Mouse (Mus musculus): ENCODE data around the gene Uspl1. TPM values are rescaled to one million over a fixed set of nuclear protein-coding genes. Genes with fewer than 3 reads are reported as not detected.
A peak's percentile ranks its signal among the peaks of the same experiment; 100 is the strongest.

Uspl1 gene
- total RNA-seq, 2 experiments from 2014 or later, result 37.9 to 38.3 TPM

GRCm38 (mm10) chr5:149166011-149166410 is 18.1 kb upstream of the Uspl1 start:
- no peak for DNase-seq (ENCODE audit: low spot score in 2 of 2)

DNA sequence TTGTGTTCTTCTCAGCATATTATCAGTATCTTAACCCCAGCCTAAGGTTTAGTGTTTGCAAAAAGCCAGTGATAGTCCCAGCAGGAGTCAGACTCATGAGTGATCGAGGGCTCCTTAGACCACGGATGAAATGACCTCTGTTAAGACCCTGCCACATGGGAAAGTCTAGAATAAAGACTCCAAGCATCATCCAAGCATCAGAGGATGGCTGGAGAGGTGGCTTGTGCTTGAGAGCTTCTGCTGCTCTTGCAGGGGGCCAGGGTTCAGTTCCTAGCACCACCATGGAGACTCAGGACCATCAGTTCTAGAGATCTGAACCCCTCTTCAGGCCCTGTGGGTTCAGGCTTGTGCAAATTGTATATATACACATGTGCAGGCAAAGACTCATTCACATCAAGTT is 16.1 kb upstream of the Uspl1 start:
- DNase-seq (ENCODE audit: low spot score in 2 of 2), result no peak

DNA sequence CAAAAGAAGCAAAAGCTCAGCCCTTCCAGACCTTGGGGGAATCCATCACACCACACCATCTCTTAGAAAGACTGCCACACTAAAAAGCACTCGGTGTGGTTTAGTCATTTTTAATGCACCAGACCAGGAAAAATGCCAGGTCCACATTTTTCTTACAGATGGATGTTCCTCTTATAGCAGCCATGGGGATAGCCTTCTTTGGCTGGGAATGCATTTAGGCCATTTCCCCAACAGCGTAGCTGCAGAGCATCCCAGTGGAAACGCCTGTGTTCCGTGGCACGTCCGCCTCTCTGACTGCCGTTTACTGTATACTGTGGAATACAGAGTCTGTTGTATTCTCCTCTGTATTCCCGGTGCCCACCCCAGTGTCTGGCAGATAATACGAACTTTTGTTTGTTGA is 15.3 kb upstream of the Uspl1 start:
- peak in 1 of 2 experiments; percentile 20 for DNase-seq (ENCODE audit: low spot score in 2 of 2)

DNA sequence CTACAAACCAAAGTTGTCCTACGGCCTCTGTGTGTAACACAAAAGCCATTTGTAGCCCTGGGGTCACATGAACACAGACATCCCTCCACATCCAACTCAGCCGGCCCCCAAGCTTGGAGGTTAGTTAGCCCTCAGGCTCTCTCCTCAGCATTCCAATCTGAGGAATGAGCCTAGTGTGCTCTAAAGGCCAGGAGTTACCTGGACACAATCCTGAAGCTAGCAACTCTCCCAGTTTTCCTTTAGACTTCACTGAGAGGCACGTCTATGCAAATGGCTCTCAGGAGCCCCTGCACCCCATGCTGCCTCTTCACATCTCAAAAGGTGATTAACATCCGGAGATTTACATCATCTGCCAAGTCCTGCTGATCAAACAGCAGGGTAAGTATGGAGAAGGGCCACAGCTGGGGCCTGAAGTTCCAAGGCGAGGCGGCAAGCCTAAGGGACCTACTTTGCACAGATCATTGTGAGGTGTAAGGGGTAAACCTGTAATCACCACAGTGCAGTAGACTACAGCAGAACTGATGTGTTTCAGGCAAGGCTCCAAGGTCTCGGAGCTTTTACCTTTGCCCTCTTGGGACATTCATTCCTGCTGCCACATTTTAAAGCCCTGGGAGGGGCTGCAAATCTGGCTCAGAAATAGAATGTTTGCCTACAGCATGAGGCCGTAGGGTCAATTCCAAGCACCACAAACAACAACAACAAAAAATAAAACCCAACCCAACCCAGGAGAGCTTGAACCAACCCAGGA is 13.1 kb upstream of the Uspl1 start:
- no peak for DNase-seq (ENCODE audit: low spot score in 2 of 2)

- DNase-seq (ENCODE audit: low spot score in 2 of 2), result no peak
Observed at GRCm38 (mm10) chr5:149172246-149172645, 11.9 kb upstream of the Uspl1 start.

GRCm38 (mm10) chr5:149174527-149174926 is 9.6 kb upstream of the Uspl1 start:
- no peak for DNase-seq (ENCODE audit: low spot score in 2 of 2)

- DNase-seq (ENCODE audit: low spot score in 2 of 2), result no peak
Observed at GRCm38 (mm10) chr5:149175736-149176135, 8.4 kb upstream of the Uspl1 start.

DNA sequence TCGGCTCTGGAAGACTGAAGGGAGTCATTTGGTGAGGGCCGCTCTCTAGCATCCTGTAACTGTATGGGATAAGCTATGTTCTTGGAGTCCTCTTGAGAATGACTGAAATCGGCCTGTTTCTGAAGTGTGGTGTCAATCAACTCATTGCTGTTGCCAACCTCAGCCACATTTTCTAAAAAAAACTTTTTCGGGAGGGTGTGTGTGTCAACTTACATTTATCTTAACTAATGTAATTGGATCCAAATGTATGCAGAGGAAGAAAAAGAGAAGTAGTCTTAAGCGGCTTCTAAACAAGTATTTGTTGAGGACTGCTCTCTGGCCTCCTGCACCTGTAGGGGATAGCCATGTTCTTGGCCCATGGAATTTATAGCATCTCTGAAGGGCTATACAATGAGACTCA is 6.1 kb upstream of the Uspl1 start:
- DNase-seq (ENCODE audit: low spot score in 2 of 2), result no peak

DNA sequence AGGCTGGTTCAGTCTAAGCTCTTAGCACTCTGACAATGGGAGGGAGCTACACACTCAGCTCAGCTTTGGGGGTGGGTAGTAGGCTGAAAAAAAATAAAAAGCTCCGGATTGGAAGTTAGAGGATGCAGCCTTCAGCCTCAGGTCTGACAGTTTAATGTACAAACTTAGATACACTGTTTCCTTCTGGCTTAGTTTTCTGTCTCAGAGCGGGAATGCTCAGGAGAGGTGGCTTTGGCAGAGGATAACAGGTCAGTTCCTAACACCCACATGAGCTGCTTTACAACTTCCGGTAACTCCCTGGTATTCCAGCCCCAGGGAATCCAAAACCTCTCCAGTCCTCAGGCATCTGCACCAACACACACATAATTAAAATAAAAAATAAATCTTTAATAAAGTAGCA is 4.3 kb upstream of the Uspl1 start:
- DNase-seq (ENCODE audit: low spot score in 2 of 2), result no peak

- no peak for DNase-seq (ENCODE audit: low spot score in 2 of 2)
Observed at GRCm38 (mm10) chr5:149182186-149182870, 1.8 kb upstream of the Uspl1 start.

- no peak for DNase-seq (ENCODE audit: low spot score in 2 of 2)
Observed at GRCm38 (mm10) chr5:149183122-149183521, 1.0 kb upstream of the Uspl1 start.

DNA sequence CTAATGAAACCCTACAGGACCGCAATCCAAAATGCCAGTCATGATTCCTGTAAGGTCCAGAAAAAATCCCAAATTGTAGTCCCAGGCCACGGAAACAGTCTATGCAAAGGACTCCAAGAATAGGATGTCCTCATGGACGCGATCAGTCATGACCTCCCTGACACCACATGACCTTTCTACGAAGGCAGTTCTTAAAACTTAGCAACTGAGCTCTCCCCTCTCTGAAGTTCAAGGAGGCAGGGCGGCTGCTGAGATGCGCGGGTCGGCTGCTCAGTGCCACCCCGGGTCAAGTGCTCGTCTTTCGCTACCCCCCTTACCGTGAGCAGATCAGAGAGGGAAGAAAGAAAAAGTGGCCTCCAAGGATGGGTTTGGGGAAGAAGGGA is 438 bp upstream of the Uspl1 start:
- DNase-seq (ENCODE audit: low spot score in 2 of 2), result no peak

DNA sequence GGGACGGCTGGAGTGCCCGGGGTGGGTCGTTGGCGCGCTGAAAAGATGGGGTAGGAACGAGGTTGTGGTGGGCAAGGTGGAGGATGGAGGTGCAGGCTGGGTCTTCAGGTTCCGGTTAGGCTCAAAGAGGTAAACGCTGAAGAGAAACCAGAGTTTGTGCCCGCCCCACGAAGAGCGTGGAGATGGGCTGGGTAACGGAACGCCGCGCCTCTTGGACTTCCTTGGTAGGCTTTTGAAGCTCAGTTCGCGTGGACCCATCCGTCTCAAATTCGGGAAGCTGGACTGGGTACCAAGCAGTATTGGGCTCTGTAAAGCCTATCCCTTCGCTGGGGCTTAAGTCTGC is 665 bp downstream of the Uspl1 start:
- DNase-seq (ENCODE audit: low spot score in 2 of 2), result peak in 1 of 2 experiments; percentile 51

- DNase-seq (ENCODE audit: low spot score in 2 of 2), result no peak
Observed at GRCm38 (mm10) chr5:149185806-149186205, 1.7 kb downstream of the Uspl1 start.

GRCm38 (mm10) chr5:149190160-149190559 is 6.0 kb downstream of the Uspl1 start:
- DNase-seq (ENCODE audit: low spot score in 2 of 2), result no peak

DNA sequence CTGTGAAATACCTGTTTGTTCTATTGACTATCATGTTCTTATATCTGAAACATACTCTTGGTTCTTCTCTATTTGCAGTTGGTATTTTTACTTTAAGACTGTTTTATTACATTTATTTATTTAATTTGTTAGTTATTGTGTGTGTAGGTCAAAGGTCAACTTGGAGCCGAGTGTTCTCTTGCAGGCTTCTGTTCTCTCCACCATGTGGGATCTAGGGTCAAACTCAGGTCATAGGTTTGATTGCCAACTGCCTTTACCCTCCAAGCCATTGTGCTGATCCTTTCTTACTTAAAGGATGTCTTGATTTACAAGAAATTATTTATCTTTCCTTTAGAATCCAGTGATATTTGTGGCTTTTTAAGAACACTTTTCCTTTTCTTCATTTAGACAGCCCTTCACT is 12.5 kb downstream of the Uspl1 start:
- DNase-seq (ENCODE audit: low spot score in 2 of 2), result no peak

- DNase-seq (ENCODE audit: low spot score in 2 of 2), result no peak
Observed at GRCm38 (mm10) chr5:149198782-149199181, 14.6 kb downstream of the Uspl1 start.

DNA sequence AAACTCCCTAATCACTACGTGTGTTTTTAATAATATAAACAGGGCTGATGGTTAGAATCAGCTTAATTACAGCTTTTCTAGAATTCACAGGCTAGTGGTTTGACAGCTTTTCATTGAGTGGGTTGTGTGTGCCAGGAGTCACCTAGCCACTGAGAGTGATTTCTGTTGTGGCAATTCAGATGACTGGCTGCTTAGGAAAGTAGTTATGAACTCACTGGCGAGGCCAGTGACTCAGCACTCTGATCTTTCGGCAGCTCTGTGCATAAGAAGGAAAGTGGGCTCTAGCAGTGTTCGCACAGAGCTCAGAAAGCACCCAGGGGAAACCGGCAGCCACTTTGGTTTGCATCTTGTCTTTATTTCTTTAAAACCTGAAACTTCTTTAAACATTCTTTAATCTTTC is 18.8 kb downstream of the Uspl1 start:
- no peak for DNase-seq (ENCODE audit: low spot score in 2 of 2)

- no peak for DNase-seq (ENCODE audit: low spot score in 2 of 2)
Observed at GRCm38 (mm10) chr5:149203796-149204375, 19.7 kb downstream of the Uspl1 start.

DNA sequence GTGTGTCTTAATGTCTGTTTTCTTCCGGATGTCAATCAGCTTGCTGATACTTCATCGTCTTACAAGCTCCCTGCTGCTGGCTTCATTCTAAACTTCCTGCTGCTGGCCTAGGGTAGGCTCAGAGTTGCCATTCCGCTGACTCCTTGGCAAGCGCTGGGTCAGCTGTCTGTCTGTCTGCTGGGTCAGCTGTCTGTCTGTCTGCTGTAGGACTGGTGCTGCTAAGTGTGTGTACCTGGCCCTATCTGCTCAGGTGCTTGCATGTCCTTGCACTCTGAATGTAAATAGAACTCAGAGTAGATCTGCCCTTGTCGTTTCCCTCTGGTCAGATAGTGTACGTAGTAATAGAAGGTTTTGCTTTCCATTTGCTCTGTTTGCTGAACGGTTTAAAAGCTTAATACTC is 20.7 kb downstream of the Uspl1 start:
- no peak for DNase-seq (ENCODE audit: low spot score in 2 of 2)

DNA sequence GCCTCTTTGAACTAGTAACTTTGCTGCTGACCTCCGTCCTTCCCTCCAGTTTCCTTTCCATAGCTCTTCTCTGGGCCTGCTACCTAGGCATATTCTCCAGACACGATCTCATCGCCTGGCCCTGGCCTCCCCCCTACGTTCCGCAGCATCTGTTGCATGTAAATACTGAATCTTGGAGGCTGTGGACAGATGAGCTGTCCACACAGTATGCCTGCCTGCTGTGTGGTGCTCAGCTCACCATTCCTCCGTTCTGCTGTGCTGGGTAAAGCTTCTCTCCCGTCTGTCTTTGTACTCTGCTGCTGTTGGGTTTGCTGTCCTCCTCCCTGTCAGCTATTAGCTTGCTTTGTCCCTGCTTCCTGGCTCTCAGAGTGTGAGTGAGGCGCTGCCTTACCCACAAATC is 21.1 kb downstream of the Uspl1 start:
- no peak for DNase-seq (ENCODE audit: low spot score in 2 of 2)

DNA sequence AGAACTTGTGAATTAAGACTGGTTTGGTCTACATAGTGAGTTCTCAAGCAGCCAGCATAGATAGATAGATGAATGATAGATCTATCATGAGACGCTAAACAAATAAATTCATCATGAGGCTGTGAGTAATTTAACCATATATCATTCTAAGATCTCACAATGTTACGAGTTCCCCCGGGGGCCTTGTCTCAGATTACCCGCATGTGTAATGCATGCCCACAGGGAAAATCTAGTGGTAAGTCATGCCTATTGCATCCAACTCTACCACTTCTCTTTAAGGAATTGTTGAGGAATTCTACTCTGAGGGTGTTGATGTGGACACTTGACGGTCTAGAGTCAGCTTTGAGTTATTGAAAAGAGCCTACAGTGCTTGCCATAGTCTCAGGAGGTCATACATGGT is 22.1 kb downstream of the Uspl1 start:
- DNase-seq (ENCODE audit: low spot score in 2 of 2), result no peak

DNA sequence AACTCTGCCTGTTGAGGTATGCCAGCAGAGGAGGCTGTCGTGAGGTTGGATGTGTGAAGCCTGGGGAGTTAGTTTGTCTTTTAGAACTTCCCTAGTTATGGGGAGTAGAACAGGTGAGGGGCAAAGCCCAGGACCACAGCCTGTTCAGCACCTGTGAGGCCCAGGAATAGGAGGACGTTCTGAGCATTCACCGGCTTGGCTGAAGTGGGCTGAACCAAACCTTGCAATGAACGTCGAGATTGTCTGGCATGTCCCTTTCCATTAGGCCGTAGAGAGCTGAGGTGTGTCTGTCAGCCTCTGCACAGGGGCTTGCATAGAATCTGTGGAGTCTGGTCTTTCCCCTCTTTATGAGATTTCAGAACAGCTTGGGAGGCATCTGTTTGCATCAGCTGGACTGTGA is 23.5 kb downstream of the Uspl1 start:
- no peak for DNase-seq (ENCODE audit: low spot score in 2 of 2)
